21 mouse cellular contexts compared by ENCODE assay signal in the genomic region with DNA sequence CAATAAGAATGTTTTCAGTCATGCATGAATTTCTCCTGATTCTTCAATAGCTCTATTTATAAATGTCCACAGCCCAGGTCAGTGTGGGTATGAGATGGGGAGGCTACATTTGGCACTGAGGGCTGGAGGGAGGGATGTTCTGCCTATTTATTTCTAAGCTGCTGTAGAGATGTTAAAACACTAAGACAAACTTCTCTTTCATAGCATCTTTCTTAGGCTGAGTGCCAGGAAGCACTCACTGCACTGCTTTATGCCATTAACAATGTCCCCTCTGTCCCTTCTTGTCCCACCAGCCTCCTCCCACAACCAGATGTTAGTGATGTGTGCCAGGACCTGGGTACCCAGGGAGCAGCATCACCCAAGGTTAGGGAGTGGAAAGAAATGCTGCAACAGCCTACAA. TPM values are rescaled to one million over a fixed set of nuclear protein-coding genes. Genes with fewer than 3 reads are reported as not detected.
DNase-seq lines count a peak whose midpoint lies in the region; ATAC-seq lines count a peak whose summit lies in the region.
"Had no signal": no experiment of that assay in that cellular context is flagged by ENCODE, and none has a peak within 500 bp of the region (broad histone marks: within the 10 kb centered on the region; RNA-seq: fewer than 3 reads in every experiment).

No protein-coding gene starts in this region.

- no peak overlapping the region for H3K27ac ChIP-seq in embryonic facial prominence, embryonic 13.5 days
- no peak overlapping the region for H3K27ac ChIP-seq in embryonic facial prominence, embryonic 10.5 days (replicated peaks)
- no peak overlapping the region for H3K27ac ChIP-seq in neural tube, embryonic 13.5 days (replicated peaks)
- H3K27ac ChIP-seq: forebrain, embryonic 12.5 days; intestine, embryonic 15.5 days had no signal

- H3K9me3 ChIP-seq in embryonic facial prominence, embryonic 13.5 days, result no peaks in the 10 kb centered on the region
- H3K9me3 ChIP-seq in embryonic facial prominence, embryonic 10.5 days, result no peaks in the 10 kb centered on the region
- H3K9me3 ChIP-seq in neural tube, embryonic 13.5 days, result no peaks in the 10 kb centered on the region
- H3K9me3 ChIP-seq: forebrain, embryonic 12.5 days; intestine, embryonic 15.5 days; megakaryocyte, embryonic 14.5 days had no signal

- H3K9ac ChIP-seq in embryonic facial prominence, embryonic 13.5 days, result no peak overlapping the region
- H3K9ac ChIP-seq in neural tube, embryonic 13.5 days, result no peak overlapping the region
- H3K9ac ChIP-seq: forebrain, embryonic 12.5 days; intestine, embryonic 15.5 days; liver, postnatal 0 days had no signal

- H3K36me3 ChIP-seq in embryonic facial prominence, embryonic 13.5 days, result no peaks in the 10 kb centered on the region
- H3K36me3 ChIP-seq in embryonic facial prominence, embryonic 10.5 days (replicated peaks), result no peaks in the 10 kb centered on the region
- H3K36me3 ChIP-seq in neural tube, embryonic 13.5 days, result no peaks in the 10 kb centered on the region
- H3K36me3 ChIP-seq: forebrain, embryonic 12.5 days; intestine, embryonic 15.5 days had no signal

- no peak overlapping the region for H3K4me2 ChIP-seq in embryonic facial prominence, embryonic 13.5 days
- H3K4me2 ChIP-seq in neural tube, embryonic 13.5 days, result no peak overlapping the region
- H3K4me2 ChIP-seq: forebrain, embryonic 12.5 days; intestine, embryonic 15.5 days had no signal

- no peaks in the 10 kb centered on the region for H3K4me1 ChIP-seq in embryonic facial prominence, embryonic 13.5 days
- no peaks in the 10 kb centered on the region for H3K4me1 ChIP-seq in embryonic facial prominence, embryonic 10.5 days
- H3K4me1 ChIP-seq in neural tube, embryonic 13.5 days (replicated peaks), result no peaks in the 10 kb centered on the region
- H3K4me1 ChIP-seq: forebrain, embryonic 12.5 days; intestine, embryonic 15.5 days; megakaryocyte, embryonic 14.5 days had no signal

- no peak for DNase-seq in embryonic facial prominence, embryonic 10.5 days (ENCODE audit: low spot score)
- no peak for DNase-seq in neural tube, embryonic 10.5 days (ENCODE audit: extremely low spot score, low spot score)
- DNase-seq in layer of hippocampus, adult 8-10 months (ENCODE audit: low spot score in 2 of 2), result peak; percentile 34 to 55
- DNase-seq in telencephalon, adult 2 months (ENCODE audit: low read depth, low spot score), result peak; percentile 88
- DNase-seq in heart, adult 8-10 months (ENCODE audit: low spot score), result no peak
- DNase-seq: B cell, adult 2 months; heart, postnatal 10 days; liver, postnatal 0 days; thymus, postnatal 4 days had no signal

- no peak overlapping the region for H3K4me3 ChIP-seq in embryonic facial prominence, embryonic 13.5 days
- no peak overlapping the region for H3K4me3 ChIP-seq in embryonic facial prominence, embryonic 10.5 days
- no peak overlapping the region for H3K4me3 ChIP-seq in neural tube, embryonic 13.5 days
- H3K4me3 ChIP-seq: forebrain, embryonic 12.5 days; intestine, embryonic 15.5 days; megakaryocyte, embryonic 14.5 days had no signal

- peak; percentile 43; the same call in 1 of the 2 replicates for ATAC-seq in embryonic facial prominence, embryonic 13.5 days (ENCODE audit: insufficient number of reproducible peaks, insufficient read depth, low FRiP score, low TSS enrichment, low read depth)
- peak; percentile 63; the same call in 1 of the 2 replicates for ATAC-seq in neural tube, embryonic 13.5 days (ENCODE audit: low read depth)
- ATAC-seq in CD4-positive, CD25-positive, alpha-beta regulatory T cell, adult 4 months, result no peak
- ATAC-seq: activated CD4-positive, CD25-positive, alpha-beta regulatory T cell, adult 4 months; intestine, embryonic 15.5 days; liver, postnatal 0 days had no signal

- no peaks in the 10 kb centered on the region for H3K27me3 ChIP-seq in embryonic facial prominence, embryonic 13.5 days
- no peaks in the 10 kb centered on the region for H3K27me3 ChIP-seq in embryonic facial prominence, embryonic 10.5 days (replicated peaks; ENCODE audit: low read depth, poor library complexity, severe bottlenecking)
- no peaks in the 10 kb centered on the region for H3K27me3 ChIP-seq in neural tube, embryonic 13.5 days
- H3K27me3 ChIP-seq: forebrain, embryonic 12.5 days; intestine, embryonic 15.5 days had no signal

RNA-seq across cellular contexts. Expression of gene Gjc3, which starts 3.6 kb away (rescaled TPM):
- polyA plus RNA-seq in embryonic facial prominence, embryonic 13.5 days (2015; fragmentation: Nextera tagmentation; extraction: Ambion mirVana), result 0.46 and 0.52 TPM in 2 replicates
- polyA plus RNA-seq in embryonic facial prominence, embryonic 10.5 days (2016; fragmentation: Nextera tagmentation; extraction: Ambion mirVana), result 0.06 and 0.07 TPM in 2 replicates
- 0.21 and 0.27 TPM in 2 replicates for polyA plus RNA-seq in neural tube, embryonic 13.5 days (2015; fragmentation: Nextera tagmentation; extraction: Ambion mirVana)
- 10 to 100 TPM; 21.7 to 35.9 (median 28.1) TPM for total RNA-seq in layer of hippocampus, adult 8-10 months (2022)
- under 1 TPM in 1 of 2 experiments, not detected in 1; 0.08 TPM for polyA plus RNA-seq in CD4-positive, CD25-positive, alpha-beta regulatory T cell, adult 4 months (2017; shearing (Covaris generic))
- total RNA-seq in heart, adult 8-10 months (2022), result under 1 TPM; 0.09 to 0.34 (median 0.24) TPM
- total RNA-seq: MEL had no signal
- polyA plus RNA-seq: activated CD4-positive, CD25-positive, alpha-beta regulatory T cell, adult 4 months; forebrain, embryonic 12.5 days; neural tube, embryonic 11.5 days had no signal

RNA-seq across cellular contexts. Expression of gene Azgp1, which starts 14.8 kb away (rescaled TPM):
- 0.17 and 0.40 TPM in 2 replicates for polyA plus RNA-seq in embryonic facial prominence, embryonic 13.5 days (2015; fragmentation: Nextera tagmentation; extraction: Ambion mirVana)
- not detected in 2 replicates for polyA plus RNA-seq in embryonic facial prominence, embryonic 10.5 days (2016; fragmentation: Nextera tagmentation; extraction: Ambion mirVana)
- not detected in 2 replicates for polyA plus RNA-seq in neural tube, embryonic 13.5 days (2015; fragmentation: Nextera tagmentation; extraction: Ambion mirVana)
- total RNA-seq in layer of hippocampus, adult 8-10 months (2022), result not detected
- polyA plus RNA-seq in CD4-positive, CD25-positive, alpha-beta regulatory T cell, adult 4 months (2017; shearing (Covaris generic)), result not detected
- total RNA-seq in heart, adult 8-10 months (2022), result not detected
- total RNA-seq: heart, postnatal 10 days; layer of hippocampus, postnatal 36 days; MEL had no signal
- polyA plus RNA-seq: forebrain, embryonic 12.5 days; neural tube, embryonic 11.5 days; stomach, embryonic 14.5 days had no signal

RNA-seq across cellular contexts. Expression of gene Cyp3a13, which starts 45.1 kb away (rescaled TPM):
- polyA plus RNA-seq in embryonic facial prominence, embryonic 13.5 days (2015; fragmentation: Nextera tagmentation; extraction: Ambion mirVana), result 0.34 TPM in 1 of 2 replicates, not detected in the other
- polyA plus RNA-seq in embryonic facial prominence, embryonic 10.5 days (2016; fragmentation: Nextera tagmentation; extraction: Ambion mirVana), result not detected in 2 replicates
- not detected in 2 replicates for polyA plus RNA-seq in neural tube, embryonic 13.5 days (2015; fragmentation: Nextera tagmentation; extraction: Ambion mirVana)
- under 1 TPM; 0.14 to 0.49 (median 0.31) TPM for total RNA-seq in layer of hippocampus, adult 8-10 months (2022)
- polyA plus RNA-seq in CD4-positive, CD25-positive, alpha-beta regulatory T cell, adult 4 months (2017; shearing (Covaris generic)), result not detected
- under 1 TPM; 0.19 to 0.34 (median 0.32) TPM for total RNA-seq in heart, adult 8-10 months (2022)
- total RNA-seq: MEL had no signal
- polyA plus RNA-seq: activated CD4-positive, CD25-positive, alpha-beta regulatory T cell, adult 4 months; forebrain, embryonic 12.5 days had no signal

RNA-seq across cellular contexts. Expression of gene Smok3a, which starts 54.6 kb away (rescaled TPM):
- polyA plus RNA-seq in embryonic facial prominence, embryonic 13.5 days (2015; fragmentation: Nextera tagmentation; extraction: Ambion mirVana), result not detected in 2 replicates
- polyA plus RNA-seq in embryonic facial prominence, embryonic 10.5 days (2016; fragmentation: Nextera tagmentation; extraction: Ambion mirVana), result not detected in 2 replicates
- polyA plus RNA-seq in neural tube, embryonic 13.5 days (2015; fragmentation: Nextera tagmentation; extraction: Ambion mirVana), result not detected in 2 replicates
- not detected for total RNA-seq in layer of hippocampus, adult 8-10 months (2022)
- not detected for polyA plus RNA-seq in CD4-positive, CD25-positive, alpha-beta regulatory T cell, adult 4 months (2017; shearing (Covaris generic))
- not detected for total RNA-seq in heart, adult 8-10 months (2022)
- total RNA-seq: heart, postnatal 10 days; layer of hippocampus, postnatal 36 days; MEL had no signal
- polyA plus RNA-seq: activated CD4-positive, CD25-positive, alpha-beta regulatory T cell, adult 4 months; forebrain, embryonic 12.5 days; gonadal fat pad, adult 2 months; intestine, embryonic 15.5 days; liver, postnatal 0 days; neural tube, embryonic 11.5 days; stomach, embryonic 14.5 days had no signal

RNA-seq across cellular contexts. Expression of gene Smok3b, which starts 54.7 kb away (rescaled TPM):
- not detected in 2 replicates for polyA plus RNA-seq in embryonic facial prominence, embryonic 13.5 days (2015; fragmentation: Nextera tagmentation; extraction: Ambion mirVana)
- not detected in 2 replicates for polyA plus RNA-seq in embryonic facial prominence, embryonic 10.5 days (2016; fragmentation: Nextera tagmentation; extraction: Ambion mirVana)
- not detected in 2 replicates for polyA plus RNA-seq in neural tube, embryonic 13.5 days (2015; fragmentation: Nextera tagmentation; extraction: Ambion mirVana)
- not detected for total RNA-seq in layer of hippocampus, adult 8-10 months (2022)
- polyA plus RNA-seq in CD4-positive, CD25-positive, alpha-beta regulatory T cell, adult 4 months (2017; shearing (Covaris generic)), result not detected
- total RNA-seq in heart, adult 8-10 months (2022), result not detected
- total RNA-seq: heart, postnatal 10 days; layer of hippocampus, postnatal 36 days; MEL had no signal
- polyA plus RNA-seq: activated CD4-positive, CD25-positive, alpha-beta regulatory T cell, adult 4 months; forebrain, embryonic 12.5 days; gonadal fat pad, adult 2 months; intestine, embryonic 15.5 days; liver, postnatal 0 days; neural tube, embryonic 11.5 days; stomach, embryonic 14.5 days had no signal

Comparison
In these comparisons a context has a peak if more than half of its experiments do, and no peak if none do; other contexts are left out.
1. DNase-seq: peak in layer of hippocampus, adult 8-10 months (2 of 2) and telencephalon, adult 2 months (single experiment); none in embryonic facial prominence, embryonic 10.5 days (single experiment), neural tube, embryonic 10.5 days (single experiment) and heart, adult 8-10 months (single experiment).